Mouse (Mus musculus): ENCODE results near the gene Hacd3.

DNA sequence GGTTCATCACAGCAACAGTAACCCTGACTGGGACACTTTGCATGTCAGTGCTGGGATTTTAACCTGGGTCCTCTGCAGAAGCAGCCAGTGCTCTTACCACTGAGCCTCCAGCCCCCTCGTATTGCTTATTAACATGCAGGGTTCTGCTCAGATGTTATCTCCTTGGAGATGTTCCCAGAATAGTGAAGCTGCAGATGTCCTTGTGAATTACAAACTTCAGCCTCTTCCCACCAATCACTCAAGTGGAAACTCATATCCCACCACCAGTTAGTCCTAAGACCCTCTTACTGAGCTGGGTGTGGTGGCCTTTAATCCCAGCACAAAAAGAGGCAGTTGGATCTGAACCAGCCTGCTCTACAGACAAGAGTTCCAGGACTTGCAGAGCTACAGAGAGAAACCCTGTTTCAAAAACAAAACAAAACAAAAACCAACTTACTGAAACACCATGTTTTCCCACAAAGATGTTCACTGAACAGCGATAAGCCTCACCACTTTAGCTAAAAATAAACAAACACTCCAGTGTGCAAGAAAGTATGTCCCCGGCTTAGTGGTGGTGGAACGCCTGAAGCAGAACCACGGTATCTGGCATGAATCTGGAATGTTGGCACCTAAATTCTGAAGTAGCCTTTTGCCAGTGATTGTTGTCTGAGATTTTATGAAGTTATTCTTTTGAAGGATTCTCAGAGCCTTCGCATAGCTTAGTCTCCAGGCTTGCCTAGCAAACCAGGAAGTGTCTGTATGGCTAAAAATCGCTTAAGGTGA lies 5.9 kb downstream of the Hacd3 start:
- no peak for TF ChIP-seq CTCF (IDR thresholded peaks at IDR 0.05; ENCODE audit: borderline replicate concordance, insufficient read depth, low read depth, low read length)
- no peak for TF ChIP-seq POLR2A (IDR thresholded peaks at IDR 0.05; ENCODE audit: borderline replicate concordance, insufficient read depth, low read length)

All from cerebellum, adult 2 months (tissue).